Mouse (Mus musculus) lung, embryonic 15.5 days (tissue): ENCODE data around the gene Svep1. TPM values are rescaled to one million over a fixed set of nuclear protein-coding genes. Genes with fewer than 3 reads are reported as not detected.

Experiments used
- ATAC-seq: fragments of 200-750 bp; cut with Nextera tagmentation; 2 replicates; pipeline ENCODE4 v1.8.0; 2017; ENCODE audit warnings: moderate number of reproducible peaks, borderline replicate concordance; ENCODE audit not compliant: low FRiP score, low TSS enrichment; ENCODE audit errors: extremely low read depth
- H3K27ac ChIP-seq: fragments of 300-500 bp; sonication (generic); 2 replicates; pipeline ENCODE4 v1.5.1; 2015; ENCODE audit warnings: moderate library complexity, mild to moderate bottlenecking, inconsistent platforms
- H3K27me3 ChIP-seq: fragments of 300-500 bp; sonication (generic); 2 replicates; pipeline ENCODE4 v1.6.1; 2015; ENCODE audit warnings: inconsistent platforms
- H3K36me3 ChIP-seq: fragments of 300-500 bp; sonication (generic); 2 replicates; pipeline ENCODE4 v1.6.1; 2015; ENCODE audit warnings: inconsistent platforms
- H3K4me1 ChIP-seq: fragments of 300-500 bp; sonication (generic); 2 replicates; pipeline ENCODE4 v1.6.1; 2015; ENCODE audit warnings: inconsistent platforms
- H3K4me2 ChIP-seq: fragments of 300-500 bp; sonication (generic); 2 replicates; pipeline ENCODE4 v1.6.1; 2015; ENCODE audit warnings: inconsistent platforms, mild to moderate bottlenecking, moderate library complexity
- H3K4me3 ChIP-seq: fragments of 300-500 bp; sonication (generic); 2 replicates; pipeline ENCODE4 v1.5.1; 2015; ENCODE audit warnings: mild to moderate bottlenecking, inconsistent platforms
- H3K9ac ChIP-seq: fragments of 300-500 bp; sonication (generic); 2 replicates; pipeline ENCODE4 v1.6.1; 2015; ENCODE audit warnings: inconsistent platforms
- H3K9me3 ChIP-seq: fragments of 300-500 bp; sonication (generic); 2 replicates; pipeline ENCODE4 v1.6.1; 2016; ENCODE audit warnings: inconsistent platforms
- WGBS: fragments of 180-500 bp; shearing (Covaris S2); methylation state at CpG from one replicate; pipeline ENCODE4 v1.1.7; 2015; 5-methylcytosine and 5-hydroxymethylcytosine counted together
- polyA plus RNA-seq: library from polyadenylated mRNA; unstranded; fragments of >200 nt; fragmentation: Nextera tagmentation; extraction: Ambion mirVana; gene quantifications from 2 replicates; pipeline ENCODE4 v1.2.1, GENCODE M21; 2015

Svep1 gene
- polyA plus RNA-seq, 1 experiment from 2014 or later = 12.7 TPM

DNA sequence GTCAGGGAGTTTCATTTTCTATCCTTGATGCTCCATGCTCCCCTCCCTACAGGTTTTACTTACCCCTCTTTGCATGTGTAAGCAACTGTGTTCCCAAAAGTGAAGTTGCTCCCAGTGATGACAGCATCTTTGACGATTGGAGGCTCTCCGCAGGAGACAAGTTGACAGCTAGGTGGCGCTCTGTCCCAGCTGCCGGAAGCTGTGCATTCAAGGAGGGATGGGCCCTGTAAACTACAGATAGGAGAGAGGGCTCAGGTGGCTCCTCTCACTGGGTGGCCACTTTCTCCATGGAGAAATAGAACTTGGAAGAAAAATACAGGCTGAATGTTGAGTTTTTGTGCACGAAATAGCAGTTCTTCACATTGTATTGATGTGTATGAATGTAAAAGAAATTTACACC is 124.1 kb downstream of the Svep1 start:
- H3K9me3 ChIP-seq = no peaks in the 10 kb centered on the region
- H3K36me3 ChIP-seq = peaks cover 8% of the 10 kb centered on the region; the same call in 1 of the 2 replicates
- H3K9ac ChIP-seq = no peak overlapping the region
- peaks cover 8% of the 10 kb centered on the region for H3K4me1 ChIP-seq
- no peak for ATAC-seq
- H3K27me3 ChIP-seq = no peaks in the 10 kb centered on the region
- H3K27ac ChIP-seq = no peak overlapping the region
- no peak overlapping the region for H3K4me2 ChIP-seq
- 8% methylated on average over 5 of the region's 5 CpGs for WGBS
- H3K4me3 ChIP-seq = no peak overlapping the region

DNA sequence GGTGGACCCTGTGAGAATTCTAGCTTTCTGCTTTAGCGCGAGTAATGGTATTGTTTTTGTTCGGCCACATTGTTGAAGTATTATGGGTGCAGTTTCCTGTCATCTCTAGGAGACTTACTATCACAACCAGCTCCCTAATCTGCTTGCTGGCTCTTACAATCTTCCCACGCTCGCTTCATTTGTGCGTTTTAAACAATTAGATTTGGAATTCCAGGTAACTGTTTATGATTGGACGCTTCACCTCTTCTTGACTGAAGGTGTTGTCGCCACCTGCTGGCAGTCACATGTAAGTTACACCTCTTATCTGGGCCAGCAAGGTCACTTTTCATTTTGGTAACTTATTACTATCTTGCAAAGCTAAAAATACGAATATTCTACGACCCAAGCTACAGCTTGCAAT is 127.0 kb downstream of the Svep1 start:
- no peaks in the 10 kb centered on the region for H3K9me3 ChIP-seq
- H3K27me3 ChIP-seq = no peaks in the 10 kb centered on the region
- ATAC-seq = no peak
- peaks cover 8% of the 10 kb centered on the region; the same call in 1 of the 2 replicates for H3K36me3 ChIP-seq
- no peak overlapping the region for H3K27ac ChIP-seq
- H3K4me1 ChIP-seq = no peaks in the 10 kb centered on the region
- H3K4me2 ChIP-seq = peak overlapping the region; percentile 7; the same call in 1 of the 2 replicates
- no peak overlapping the region for H3K4me3 ChIP-seq
- no peak overlapping the region for H3K9ac ChIP-seq
- WGBS = 31% methylated on average over 10 of the region's 10 CpGs

DNA sequence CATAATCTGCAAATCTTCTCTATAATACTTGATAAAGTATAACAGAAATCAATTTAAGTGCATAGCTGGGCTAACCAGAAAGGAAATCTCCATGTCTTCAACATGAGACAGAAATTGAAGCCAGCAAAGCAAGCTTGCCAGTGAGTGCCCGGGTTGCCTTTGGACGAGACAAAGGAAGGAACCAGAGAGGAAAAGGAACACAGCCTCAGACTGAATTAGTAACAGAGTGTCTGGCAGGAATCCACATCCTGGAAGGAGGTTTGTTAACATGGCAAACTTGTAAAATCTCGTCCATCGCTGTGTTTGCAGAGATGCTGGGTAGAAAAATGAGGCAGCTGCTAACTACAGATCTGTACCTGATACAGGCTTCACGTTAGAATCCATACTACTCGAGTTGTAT is 128.7 kb downstream of the Svep1 start:
- 55% methylated on average over 6 of the region's 6 CpGs for WGBS
- ATAC-seq = no peak

DNA sequence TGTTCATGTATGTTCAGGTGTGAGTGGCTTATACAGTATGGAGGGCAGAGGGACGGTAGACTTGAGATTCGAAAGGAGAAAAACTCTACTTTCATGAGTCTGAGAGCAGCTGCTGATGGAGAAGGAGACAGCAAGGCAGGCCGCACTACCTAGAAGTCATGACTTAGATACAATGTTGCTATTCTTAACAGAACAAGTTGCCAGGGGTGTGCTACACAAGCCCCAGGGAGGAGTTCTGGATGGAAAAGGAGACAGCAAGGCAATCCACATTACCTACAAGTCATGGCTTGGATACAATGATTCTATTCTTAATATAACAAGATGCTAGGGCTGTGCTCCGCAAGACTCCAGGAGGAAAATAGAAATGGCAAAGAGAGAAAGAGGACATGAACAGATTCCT is 129.1 kb downstream of the Svep1 start:
- ATAC-seq = no peak
- WGBS = 92% methylated on average over 4 of the region's 4 CpGs
- H3K4me1 ChIP-seq = no peaks in the 10 kb centered on the region
- H3K4me2 ChIP-seq = no peak overlapping the region
- no peaks in the 10 kb centered on the region for H3K27me3 ChIP-seq
- H3K9ac ChIP-seq = no peak overlapping the region
- no peak overlapping the region for H3K4me3 ChIP-seq
- no peak overlapping the region for H3K27ac ChIP-seq
- H3K9me3 ChIP-seq = no peaks in the 10 kb centered on the region
- no peaks in the 10 kb centered on the region for H3K36me3 ChIP-seq

More for the DNA sequence above, 128.7 kb downstream of the Svep1 start:
- no peak overlapping the region for H3K9ac ChIP-seq
- H3K4me2 ChIP-seq = no peak overlapping the region
- peak overlapping the region; percentile 20; the same call in 1 of the 2 replicates for H3K27ac ChIP-seq
- no peaks in the 10 kb centered on the region for H3K9me3 ChIP-seq
- no peaks in the 10 kb centered on the region for H3K36me3 ChIP-seq
- no peaks in the 10 kb centered on the region for H3K27me3 ChIP-seq
- no peaks in the 10 kb centered on the region for H3K4me1 ChIP-seq
- no peak overlapping the region for H3K4me3 ChIP-seq

DNA sequence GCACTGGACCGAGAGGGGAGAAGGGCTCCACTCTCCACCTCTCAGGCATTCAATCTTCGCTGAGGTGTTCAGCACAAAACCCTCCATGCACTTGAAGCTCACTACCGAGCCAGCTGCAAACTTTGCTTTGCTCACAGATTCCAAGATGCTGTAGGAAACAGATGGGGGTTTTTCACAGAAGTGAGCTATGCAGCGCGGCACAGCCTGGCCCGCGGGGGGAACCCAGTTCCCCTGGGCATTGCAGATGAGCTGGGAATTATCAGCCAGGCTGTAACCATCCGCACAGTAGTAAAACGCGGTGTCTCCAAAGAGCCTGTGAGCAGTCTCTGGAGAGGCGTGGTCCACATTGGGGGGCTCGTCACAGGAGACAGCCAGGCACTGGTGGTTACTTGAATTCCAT is 133.8 kb downstream of the Svep1 start:
- no peak for ATAC-seq
- WGBS = 80% methylated on average over 12 of the region's 12 CpGs
- H3K36me3 ChIP-seq = peaks cover 14% of the 10 kb centered on the region
- H3K4me2 ChIP-seq = no peak overlapping the region
- no peaks in the 10 kb centered on the region for H3K27me3 ChIP-seq
- no peaks in the 10 kb centered on the region for H3K4me1 ChIP-seq
- H3K4me3 ChIP-seq = no peak overlapping the region
- H3K9ac ChIP-seq = no peak overlapping the region
- H3K27ac ChIP-seq = no peak overlapping the region
- H3K9me3 ChIP-seq = no peaks in the 10 kb centered on the region

DNA sequence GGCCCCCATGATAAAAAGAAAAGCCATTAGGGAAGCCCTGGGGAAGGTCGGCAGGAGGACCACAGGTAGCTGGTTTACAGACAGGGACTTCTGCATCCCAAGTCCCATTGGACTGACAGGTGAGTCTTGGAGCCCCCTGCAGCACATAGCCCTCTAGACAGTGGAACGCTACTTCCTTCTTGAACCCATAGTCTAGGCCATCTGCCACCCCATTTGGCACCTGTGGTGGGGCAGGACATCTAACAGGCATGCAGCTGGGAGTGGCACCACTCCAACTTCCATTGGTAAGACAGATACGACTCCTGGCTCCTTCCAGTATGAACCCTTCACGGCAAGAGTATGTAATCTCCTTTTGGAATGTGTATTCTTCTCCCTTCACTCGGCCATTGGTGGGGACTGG is 137.8 kb downstream of the Svep1 start:
- Histone ChIP-seq H3K4me1 (no peaks in the 10 kb centered on the region), H3K36me3 (peaks cover 25% of the 10 kb centered on the region), H3K27ac (no peak overlapping the region), H3K9ac (no peak overlapping the region), H3K27me3 (no peaks in the 10 kb centered on the region), H3K4me3 (no peak overlapping the region), H3K9me3 (no peaks in the 10 kb centered on the region), H3K4me2 (no peak overlapping the region)
- no peak for ATAC-seq
- WGBS = 88% methylated on average over 5 of the region's 5 CpGs

DNA sequence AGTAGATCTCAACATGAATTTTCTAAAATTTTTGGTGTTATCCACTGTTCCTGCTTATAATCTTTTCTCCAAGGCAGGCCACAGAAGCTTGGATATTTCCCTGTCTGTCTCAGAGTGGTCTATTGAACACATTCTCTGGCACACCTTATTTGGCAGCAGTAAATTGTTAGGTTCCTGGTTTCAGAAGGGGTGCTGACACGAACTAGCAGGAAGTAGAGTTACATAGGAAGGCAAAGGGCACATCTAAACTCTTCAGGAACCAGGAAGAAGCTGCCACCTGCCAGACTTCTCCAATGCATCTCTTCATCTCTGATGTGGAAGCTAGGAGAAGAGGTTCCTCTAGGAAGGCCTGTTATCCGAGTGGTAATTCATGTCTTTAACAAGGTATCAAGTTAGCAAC is 141.9 kb downstream of the Svep1 start:
- Histone ChIP-seq H3K27ac (no peak overlapping the region), H3K9ac (no peak overlapping the region), H3K36me3 (peaks cover 26% of the 10 kb centered on the region), H3K27me3 (no peaks in the 10 kb centered on the region), H3K4me1 (no peaks in the 10 kb centered on the region), H3K9me3 (no peaks in the 10 kb centered on the region), H3K4me2 (no peak overlapping the region), H3K4me3 (no peak overlapping the region)
- no peak for ATAC-seq
- 68% methylated on average over 2 of the region's 2 CpGs for WGBS

DNA sequence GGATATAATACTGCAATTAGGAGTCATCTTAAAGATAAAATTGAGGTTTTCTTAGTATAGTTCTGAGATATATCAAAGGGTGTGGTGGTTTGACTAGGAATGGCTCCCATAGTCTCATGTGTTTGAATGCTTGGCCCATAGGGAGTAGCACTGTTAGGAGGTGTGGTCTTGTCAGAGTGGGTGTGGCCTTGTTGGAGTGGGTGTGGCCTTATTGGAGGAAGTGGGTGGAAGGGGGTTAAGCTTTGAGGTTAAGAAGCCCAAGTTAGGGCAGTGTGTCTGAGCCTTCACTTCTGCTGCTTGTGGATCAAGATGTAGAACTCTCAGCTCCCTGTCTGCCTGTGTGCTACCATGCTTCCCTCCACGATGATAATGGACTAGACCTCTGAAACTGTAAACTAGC is 143.7 kb downstream of the Svep1 start:
- 93% methylated on average over 1 of the region's 1 CpGs for WGBS
- ATAC-seq = no peak
- H3K4me1 ChIP-seq = no peaks in the 10 kb centered on the region

DNA sequence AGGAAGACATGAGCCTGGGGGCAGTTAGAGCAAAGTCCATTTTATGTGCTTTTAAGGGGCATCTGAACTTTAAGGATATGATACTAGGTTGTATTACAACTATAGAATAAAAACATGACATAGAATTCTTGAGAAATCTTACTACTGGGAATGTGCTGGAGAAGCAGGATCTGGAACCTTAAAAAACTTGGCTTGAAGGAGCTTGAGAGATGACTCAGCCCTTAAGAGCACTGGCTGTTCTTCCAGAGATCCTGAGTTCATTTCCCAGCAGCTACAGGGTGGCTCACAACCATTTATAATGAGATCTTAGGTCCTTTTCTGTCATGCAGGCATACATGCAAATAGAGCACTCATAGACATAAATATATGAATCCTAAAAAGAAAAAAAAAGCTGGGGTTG is 151.0 kb downstream of the Svep1 start:
- H3K36me3 ChIP-seq = no peaks in the 10 kb centered on the region
- H3K27me3 ChIP-seq = no peaks in the 10 kb centered on the region
- H3K4me3 ChIP-seq = no peak overlapping the region
- no peaks in the 10 kb centered on the region for H3K4me1 ChIP-seq
- no peak overlapping the region for H3K9ac ChIP-seq
- no peaks in the 10 kb centered on the region for H3K9me3 ChIP-seq
- H3K27ac ChIP-seq = no peak overlapping the region
- no peak for ATAC-seq
- H3K4me2 ChIP-seq = no peak overlapping the region

More for the DNA sequence above, 143.7 kb downstream of the Svep1 start:
- H3K9ac ChIP-seq = no peak overlapping the region
- H3K4me3 ChIP-seq = no peak overlapping the region
- no peaks in the 10 kb centered on the region for H3K27me3 ChIP-seq
- H3K36me3 ChIP-seq = peaks cover 14% of the 10 kb centered on the region; the same call in 1 of the 2 replicates
- no peaks in the 10 kb centered on the region for H3K9me3 ChIP-seq
- H3K27ac ChIP-seq = no peak overlapping the region
- H3K4me2 ChIP-seq = no peak overlapping the region

DNA sequence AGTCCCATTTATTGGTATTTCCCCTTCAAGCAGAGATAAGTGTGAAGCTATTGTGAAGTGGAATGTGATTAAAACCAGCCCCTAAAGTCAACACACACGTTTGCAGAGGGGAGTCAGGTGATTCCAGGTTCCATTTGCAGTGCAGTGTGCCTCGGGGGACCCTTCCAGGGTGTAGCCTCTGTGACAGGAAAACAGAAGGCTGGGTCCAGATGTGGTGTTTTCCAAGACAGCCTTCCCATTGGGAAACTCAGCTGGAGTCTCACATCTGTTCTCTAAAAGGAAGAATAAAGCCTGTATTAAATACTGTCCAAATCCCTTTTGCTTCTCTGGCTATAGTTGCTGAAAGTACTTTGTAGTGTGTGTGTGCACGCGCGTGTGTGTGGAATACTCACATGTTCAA is 152.2 kb downstream of the Svep1 start:
- H3K4me2 ChIP-seq = no peak overlapping the region
- no peaks in the 10 kb centered on the region for H3K9me3 ChIP-seq
- no peak overlapping the region for H3K9ac ChIP-seq
- H3K27me3 ChIP-seq = no peaks in the 10 kb centered on the region
- no peak overlapping the region for H3K4me3 ChIP-seq
- 65% methylated on average over 5 of the region's 5 CpGs for WGBS
- no peak for ATAC-seq
- H3K36me3 ChIP-seq = no peaks in the 10 kb centered on the region
- no peaks in the 10 kb centered on the region for H3K4me1 ChIP-seq
- no peak overlapping the region for H3K27ac ChIP-seq

DNA sequence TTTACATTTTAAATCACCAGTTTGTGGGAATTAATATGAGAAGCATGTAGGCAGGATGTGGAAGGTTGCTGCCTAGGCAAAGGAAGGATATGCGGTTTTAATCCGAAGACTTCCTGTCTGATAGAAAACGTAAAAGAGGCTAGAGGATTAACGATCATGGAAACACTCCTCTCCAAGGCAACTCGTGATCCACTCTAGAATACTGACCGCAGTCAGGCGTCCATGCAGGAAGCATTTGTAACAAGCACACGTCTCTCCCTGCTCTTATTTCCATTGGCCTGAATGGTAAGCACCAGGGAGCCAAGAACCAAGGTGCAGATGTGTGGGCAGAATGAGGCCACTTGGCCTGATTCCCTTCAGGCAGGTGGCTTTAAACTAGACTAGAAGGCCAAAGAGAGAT is 155.9 kb downstream of the Svep1 start:
- H3K27me3 ChIP-seq = no peaks in the 10 kb centered on the region
- H3K27ac ChIP-seq = no peak overlapping the region
- no peak overlapping the region for H3K4me3 ChIP-seq
- 64% methylated on average over 8 of the region's 8 CpGs for WGBS
- H3K9me3 ChIP-seq = no peaks in the 10 kb centered on the region
- H3K36me3 ChIP-seq = no peaks in the 10 kb centered on the region; the same call in 1 of the 2 replicates
- no peaks in the 10 kb centered on the region for H3K4me1 ChIP-seq
- no peak overlapping the region for H3K4me2 ChIP-seq
- ATAC-seq = no peak
- no peak overlapping the region for H3K9ac ChIP-seq

DNA sequence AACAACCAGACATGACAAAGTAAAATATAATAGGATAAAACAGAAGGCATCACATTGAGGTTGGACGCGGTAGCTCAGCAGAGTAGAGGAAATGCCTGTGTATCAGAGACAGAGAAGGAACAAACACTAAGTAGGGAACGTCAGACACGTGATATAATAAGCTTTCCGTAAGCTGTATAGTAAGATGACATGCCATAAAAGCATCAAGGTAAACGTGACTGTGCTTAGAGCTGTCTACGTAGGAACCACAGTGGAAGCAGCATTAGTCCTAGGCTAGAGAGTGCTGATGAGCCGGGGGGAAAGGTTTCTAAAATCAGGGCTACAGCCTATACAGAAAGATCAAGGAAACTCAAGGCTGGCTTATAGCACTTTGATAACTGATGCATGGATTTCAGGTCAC is 156.4 kb downstream of the Svep1 start:
- H3K4me1 ChIP-seq = no peaks in the 10 kb centered on the region
- no peaks in the 10 kb centered on the region for H3K27me3 ChIP-seq
- no peak for ATAC-seq
- H3K4me3 ChIP-seq = no peak overlapping the region
- no peaks in the 10 kb centered on the region; the same call in 1 of the 2 replicates for H3K36me3 ChIP-seq
- H3K4me2 ChIP-seq = no peak overlapping the region; the same call in 1 of the 2 replicates
- H3K9me3 ChIP-seq = no peaks in the 10 kb centered on the region
- H3K9ac ChIP-seq = no peak overlapping the region
- H3K27ac ChIP-seq = no peak overlapping the region
- 73% methylated on average over 8 of the region's 8 CpGs for WGBS

DNA sequence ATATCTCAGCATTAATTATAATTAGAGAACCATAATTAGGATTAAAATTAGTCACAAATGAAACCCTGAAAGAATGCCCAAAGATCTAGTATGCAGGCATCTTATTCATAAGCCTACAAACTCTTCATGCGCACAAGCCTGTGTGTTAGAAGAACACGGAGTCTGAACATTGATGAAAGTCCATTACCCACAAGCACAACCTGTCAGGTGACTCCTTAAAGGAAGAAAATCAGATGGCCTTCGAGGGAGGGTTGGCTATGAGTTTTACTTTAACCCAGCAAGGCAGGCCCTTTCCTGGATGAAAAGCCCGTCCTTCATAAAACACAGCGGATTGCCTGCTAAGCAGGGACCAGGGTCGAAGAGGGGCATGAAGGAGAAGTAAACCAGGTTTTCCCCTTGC is 161.8 kb downstream of the Svep1 start:
- 84% methylated on average over 6 of the region's 6 CpGs for WGBS
- H3K36me3 ChIP-seq = no peaks in the 10 kb centered on the region; the same call in 1 of the 2 replicates

More for the DNA sequence above, 161.8 kb downstream of the Svep1 start:
- H3K9ac ChIP-seq = no peak overlapping the region
- no peak for ATAC-seq
- no peaks in the 10 kb centered on the region for H3K9me3 ChIP-seq
- H3K27ac ChIP-seq = no peak overlapping the region
- no peak overlapping the region for H3K4me3 ChIP-seq
- no peaks in the 10 kb centered on the region for H3K4me1 ChIP-seq
- H3K27me3 ChIP-seq = no peaks in the 10 kb centered on the region
- H3K4me2 ChIP-seq = no peak overlapping the region
